9 mouse cellular contexts compared by ENCODE assay signal in genomic region chr16:85801971-85802811, GRCm38 (mm10). TPM values are rescaled to one million over a fixed set of nuclear protein-coding genes. Genes with fewer than 3 reads are reported as not detected.
DNase-seq lines count a peak whose midpoint lies in the region; ATAC-seq and TF ChIP-seq lines count a peak whose summit lies in the region.
"Had no signal": no experiment of that assay in that cellular context is flagged by ENCODE, and none has a peak within 500 bp of the region (broad histone marks: within the 10 kb centered on the region; RNA-seq: fewer than 3 reads in every experiment).

No protein-coding gene starts in this region.

- peak overlapping the region; percentile 94 for H3K9ac ChIP-seq in heart, adult 2 months (ENCODE audit: low read depth, low read length)
- H3K9ac ChIP-seq in liver, embryonic 16.5 days (ENCODE audit: low read depth, low read length) = peak overlapping the region; percentile 31; the same call in 1 of the 2 replicates
- peak overlapping the region; percentile 69 for H3K9ac ChIP-seq in neural tube, embryonic 15.5 days (replicated peaks)

- peaks cover 8% of the 10 kb centered on the region for H3K4me1 ChIP-seq in heart, adult 2 months (ENCODE audit: control insufficient read depth, insufficient read depth, low read length)
- peaks cover 16% of the 10 kb centered on the region; the same call in 1 of the 2 replicates for H3K4me1 ChIP-seq in kidney, adult 2 months (ENCODE audit: control insufficient read depth, insufficient read depth, low read length)
- H3K4me1 ChIP-seq in liver, embryonic 16.5 days (ENCODE audit: control insufficient read depth, low read depth, low read length) = no peaks in the 10 kb centered on the region
- H3K4me1 ChIP-seq in neural tube, embryonic 15.5 days = peaks cover 34% of the 10 kb centered on the region

- DNase-seq in left cerebral cortex, adult 18-20 months (ENCODE audit: low spot score in 2 of 2) = peak; percentile 20 to 30
- DNase-seq in left cerebral cortex, adult 11 months (ENCODE audit: low spot score) = no peak
- peak; percentile 66 for DNase-seq in embryo, embryonic 10 days (ENCODE audit: low spot score)
- peak; percentile 72 to 77 for DNase-seq in heart, adult 2 months
- peak; percentile 47 for DNase-seq in kidney, adult 2 months

- intact Hi-C loops in heart, adult 2 months (cut with DNase I) = loop anchor here (2.0 to 10.0 kb wide), 10 partner anchors 21 to 1593 kb away; no protein-coding TSS in a partner anchor

- 0 out of 2 replicates have a peak, but pooled peaks have one; percentile 2 for TF ChIP-seq POLR2A in heart, adult 2 months (IDR thresholded peaks at IDR 0.05; ENCODE audit: insufficient read depth, low read depth, low read length)
- TF ChIP-seq POLR2A in kidney, adult 2 months (IDR thresholded peaks at IDR 0.05; ENCODE audit: low read depth, low read length) = no peak

- no peaks in the 10 kb centered on the region for H3K27me3 ChIP-seq in heart, adult 2 months (ENCODE audit: control insufficient read depth, insufficient read depth, low read length)
- H3K27me3 ChIP-seq in kidney, adult 2 months (replicated peaks; ENCODE audit: control insufficient read depth, insufficient read depth, low read length) = no peaks in the 10 kb centered on the region
- peaks cover 35% of the 10 kb centered on the region for H3K27me3 ChIP-seq in liver, embryonic 16.5 days (ENCODE audit: control insufficient read depth, insufficient read depth, low read depth, low read length)
- H3K27me3 ChIP-seq in neural tube, embryonic 15.5 days (replicated peaks) = peaks cover 4% of the 10 kb centered on the region

- H3K4me2 ChIP-seq in liver, embryonic 16.5 days (ENCODE audit: low read depth, low read length) = peak overlapping the region; percentile 65
- peak overlapping the region; percentile 99 for H3K4me2 ChIP-seq in neural tube, embryonic 15.5 days

- TF ChIP-seq CTCF in heart, adult 2 months (IDR thresholded peaks at IDR 0.05) = no peak
- TF ChIP-seq CTCF in kidney, adult 2 months (conservative IDR thresholded peaks at IDR 0.05; ENCODE audit: insufficient read depth, insufficient read length, low read depth, low read length) = no peak

- H3K9me3 ChIP-seq in liver, embryonic 16.5 days (replicated peaks; ENCODE audit: control insufficient read depth, low read length) = no peaks in the 10 kb centered on the region
- no peaks in the 10 kb centered on the region for H3K9me3 ChIP-seq in neural tube, embryonic 15.5 days (replicated peaks)

- no peaks in the 10 kb centered on the region for H3K79me2 ChIP-seq in heart, adult 2 months (replicated peaks; ENCODE audit: control insufficient read depth, insufficient read depth, low read length)

- TF ChIP-seq EP300 in heart, adult 2 months (IDR thresholded peaks at IDR 0.05; ENCODE audit: insufficient read depth, low read depth, low read length) = no peak

- H3K4me3 ChIP-seq in heart, adult 2 months = peak overlapping the region; percentile 55
- peak overlapping the region; percentile 69 for H3K4me3 ChIP-seq in kidney, adult 2 months (ENCODE audit: insufficient read depth, low read depth, low read length)
- H3K4me3 ChIP-seq in liver, embryonic 16.5 days (ENCODE audit: low read depth, low read length) = peak overlapping the region; percentile 56
- H3K4me3 ChIP-seq in neural tube, embryonic 15.5 days (replicated peaks) = peak overlapping the region; percentile 57

- under 1% methylated on average over 67 of the region's 67 CpGs for WGBS in heart, adult 2 months
- WGBS in kidney, adult 2 months = under 1% methylated on average over 67 of the region's 67 CpGs
- WGBS in liver, embryonic 16.5 days (ENCODE audit: insufficient replicate concordance) = under 1% methylated on average over 67 of the region's 67 CpGs
- under 1% methylated on average over 67 of the region's 67 CpGs for WGBS in neural tube, embryonic 15.5 days

- ATAC-seq in liver, embryonic 16.5 days (ENCODE audit: low read depth) = no peak
- peak; percentile 31; the same call in 1 of the 2 replicates for ATAC-seq in neural tube, embryonic 15.5 days (ENCODE audit: low FRiP score)
- ATAC-seq in erythroid progenitor cell, adult 5-6 weeks (replicated peaks; ENCODE audit: low FRiP score, poor library complexity, severe bottlenecking) = no peak

- H3K36me3 ChIP-seq in heart, adult 2 months (ENCODE audit: control insufficient read depth, insufficient read depth, low read length) = peaks cover 18% of the 10 kb centered on the region
- peaks cover 8% of the 10 kb centered on the region; the same call in 1 of the 2 replicates for H3K36me3 ChIP-seq in kidney, adult 2 months (ENCODE audit: control insufficient read depth, insufficient read depth, low read length)
- no peaks in the 10 kb centered on the region for H3K36me3 ChIP-seq in liver, embryonic 16.5 days (ENCODE audit: control insufficient read depth, insufficient read depth)
- peaks cover 12% of the 10 kb centered on the region; the same call in 1 of the 2 replicates for H3K36me3 ChIP-seq in neural tube, embryonic 15.5 days

- H3K27ac ChIP-seq in heart, adult 2 months = peak overlapping the region; percentile 96
- peak overlapping the region; percentile 77 for H3K27ac ChIP-seq in kidney, adult 2 months (ENCODE audit: insufficient read depth, low read depth, low read length)
- peak overlapping the region; percentile 22; the same call in 1 of the 2 replicates for H3K27ac ChIP-seq in liver, embryonic 16.5 days (ENCODE audit: low read length)
- H3K27ac ChIP-seq in neural tube, embryonic 15.5 days (replicated peaks) = peak overlapping the region; percentile 86
- H3K27ac ChIP-seq: macrophage had no signal

RNA-seq across cellular contexts. Expression of gene Adamts1, which starts 0.7 kb away (rescaled TPM):
- total RNA-seq in left cerebral cortex, adult 18-20 months (2021) = 10 to 100 TPM in 1 of 2 experiments, 1 to 10 TPM in 1; 9.2 to 10.0 TPM
- 10 to 100 TPM; 31.7 to 32.8 TPM for total RNA-seq in heart, adult 2 months (2021)
- polyA plus RNA-seq in heart, adult 2 months (2012; rRNA removed) = 18.4 and 23.4 TPM in 2 replicates
- 29.3 and 37.6 TPM in 2 replicates for polyA plus RNA-seq in kidney, adult 2 months (2012; rRNA removed)
- 8.2 and 9.4 TPM in 2 replicates for polyA plus RNA-seq in liver, embryonic 16.5 days (2015; fragmentation: Nextera tagmentation; extraction: Ambion mirVana)
- polyA plus RNA-seq in neural tube, embryonic 15.5 days (2015; fragmentation: Nextera tagmentation; extraction: Ambion mirVana) = 8.0 and 11.5 TPM in 2 replicates
- 0.36 TPM in 1 of 2 replicates, not detected in the other for total RNA-seq in erythroid progenitor cell, adult 5-6 weeks (2015; ENCODE audit: low replicate concordance)
- total RNA-seq in erythroid progenitor cell, adult 5-6 weeks (2017; ENCODE audit: low replicate concordance) = 0.38 TPM in 1 of 2 replicates, not detected in the other

Comparison
In these comparisons a context has a peak if more than half of its experiments do, and no peak if none do; other contexts are left out.
1. H3K27ac ChIP-seq: peak in every context shown above with its lines; median percentile 96 in heart, adult 2 months; 86 in neural tube, embryonic 15.5 days; 77 in kidney, adult 2 months; 22 in liver, embryonic 16.5 days.
2. H3K9ac ChIP-seq: peak in every context shown above with its lines; median percentile 94 in heart, adult 2 months; 69 in neural tube, embryonic 15.5 days; 31 in liver, embryonic 16.5 days.